In the genomic region with DNA sequence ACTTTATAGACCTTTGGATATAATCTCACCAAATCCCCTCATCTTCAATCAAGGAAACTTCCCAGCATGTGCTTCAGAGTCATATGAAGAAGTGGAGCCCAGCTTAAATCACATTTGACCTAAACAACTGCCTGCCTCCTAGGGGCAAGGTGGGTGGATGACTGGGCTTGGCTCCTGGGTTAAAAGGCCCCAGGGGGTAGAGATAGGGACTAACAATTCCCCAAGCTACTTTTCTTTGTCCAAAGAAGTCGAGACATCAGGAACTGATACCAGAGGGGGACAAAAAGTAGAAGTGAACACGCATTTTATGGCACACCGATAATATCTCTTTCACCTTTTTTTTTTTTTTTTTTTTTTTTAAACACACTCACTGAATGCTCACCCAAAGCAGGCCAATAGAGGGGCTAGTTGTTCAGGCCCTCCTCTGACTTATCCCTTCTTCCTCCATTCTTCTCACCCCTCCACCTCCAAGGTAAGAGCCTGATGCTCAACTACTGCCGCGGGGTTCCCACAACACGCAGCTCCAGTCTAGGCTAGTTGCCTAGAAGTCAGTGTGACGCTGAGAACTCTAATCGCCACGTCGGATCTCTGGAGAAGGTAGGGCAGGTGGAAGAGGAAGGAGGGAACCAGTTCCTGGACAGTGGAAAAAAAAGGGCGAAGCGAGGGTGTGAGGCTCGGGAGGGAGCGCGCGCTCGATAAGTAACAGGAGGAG, we compare ENCODE assay signal across 8 mouse cellular contexts. TPM values are rescaled to one million over a fixed set of nuclear protein-coding genes. Genes with fewer than 3 reads are reported as not detected.
DNase-seq lines count a peak whose midpoint lies in the region; ATAC-seq and TF ChIP-seq lines count a peak whose summit lies in the region.

No protein-coding gene starts in this region.

- peak overlapping the region; percentile 87 for H3K9ac ChIP-seq in limb, embryonic 14.5 days (ENCODE audit: low read depth, low read length, severe bottlenecking)

- H3K27me3 ChIP-seq in testis, adult 2 months (ENCODE audit: control insufficient read depth, insufficient read depth, low read length), result no peaks in the 10 kb centered on the region
- H3K27me3 ChIP-seq in limb, embryonic 14.5 days (ENCODE audit: control insufficient read depth, insufficient read depth, low read length), result no peaks in the 10 kb centered on the region
- H3K27me3 ChIP-seq in myocyte (ENCODE audit: control insufficient read depth, insufficient read depth, insufficient read length), result no peaks in the 10 kb centered on the region

- H3K4me3 ChIP-seq in testis, adult 2 months (ENCODE audit: control insufficient read depth, low read depth, low read length), result peak overlapping the region; percentile 96
- peak overlapping the region; percentile 73 for H3K4me3 ChIP-seq in limb, embryonic 14.5 days (replicated peaks; ENCODE audit: low read length)
- H3K4me3 ChIP-seq in myocyte, result peak overlapping the region; percentile 66

- 0 out of 2 replicates have a peak, but pooled peaks have one; percentile 8 for TF ChIP-seq CTCF in testis, adult 2 months (IDR thresholded peaks at IDR 0.05; ENCODE audit: control insufficient read depth, insufficient read depth, insufficient replicate concordance, low read depth, low read length)

- H3K36me3 ChIP-seq in testis, adult 2 months (ENCODE audit: control insufficient read depth, insufficient read depth, low read length), result no peaks in the 10 kb centered on the region
- no peaks in the 10 kb centered on the region for H3K36me3 ChIP-seq in limb, embryonic 14.5 days (ENCODE audit: control insufficient read depth, insufficient read depth, low read length)
- no peaks in the 10 kb centered on the region for H3K36me3 ChIP-seq in myocyte (ENCODE audit: control insufficient read depth, insufficient read depth)

- peak overlapping the region; percentile 97 for H3K27ac ChIP-seq in testis, adult 2 months (ENCODE audit: control insufficient read depth, insufficient read depth, low read depth, low read length)
- no peak overlapping the region for H3K27ac ChIP-seq in limb, embryonic 14.5 days (replicated peaks; ENCODE audit: low read depth, low read length)

- H3ac ChIP-seq in myocyte (ENCODE audit: control insufficient read depth, insufficient read length), result peak overlapping the region; percentile 81

- DNase-seq in testis, postnatal 14 days (ENCODE audit: low spot score), result no peak
- no peak for DNase-seq in limb, embryonic 14.5 days (ENCODE audit: low spot score)
- peak; percentile 40 for DNase-seq in yolk sac, embryonic 10.5 days (ENCODE audit: low spot score)
- no peak for DNase-seq in adrenal gland, adult 18-20 months (ENCODE audit: low spot score in 2 of 2)

- no peaks in the 10 kb centered on the region; the same call in 1 of the 2 replicates for H3K4me1 ChIP-seq in testis, adult 2 months (ENCODE audit: control insufficient read depth, insufficient read depth, low read length)
- peaks cover 21% of the 10 kb centered on the region for H3K4me1 ChIP-seq in limb, embryonic 14.5 days (ENCODE audit: control insufficient read depth, insufficient read depth, low read length)

- H3K9me3 ChIP-seq in limb, embryonic 14.5 days (ENCODE audit: control insufficient read depth, low read length), result no peaks in the 10 kb centered on the region

- 1% methylated on average over 17 of the region's 17 CpGs for WGBS in limb, embryonic 14.5 days

- peak overlapping the region; percentile 59 for H3K4me2 ChIP-seq in limb, embryonic 14.5 days (replicated peaks; ENCODE audit: low read depth, low read length, severe bottlenecking)
- peak overlapping the region; percentile 97 for H3K4me2 ChIP-seq in myocyte (ENCODE audit: low read depth)

- peaks cover 36% of the 10 kb centered on the region for H3K79me2 ChIP-seq in myocyte (ENCODE audit: control insufficient read depth, insufficient read depth)

- no peak; the same call in 1 of the 2 replicates for TF ChIP-seq POLR2A in testis, adult 2 months (IDR thresholded peaks at IDR 0.05; ENCODE audit: control insufficient read depth, low read depth, low read length)
- no peak for TF ChIP-seq POLR2A in limb, embryonic 14.5 days (IDR thresholded peaks at IDR 0.05; ENCODE audit: borderline replicate concordance, extremely low read depth, insufficient read depth, insufficient read length)
- no peak for TF ChIP-seq POLR2A in myocyte (IDR thresholded peaks at IDR 0.05; ENCODE audit: insufficient read length, low read depth)

- ATAC-seq in common myeloid progenitor, adult 5-6 weeks (replicated peaks; ENCODE audit: low read depth, poor library complexity, severe bottlenecking), result peak; percentile 31
- peak; percentile 7 to 13; a peak in 1 of 4 replicates for ATAC-seq in hematopoietic stem cell, adult 5-6 weeks (replicated peaks in 1 of 2; ENCODE audit: insufficient read depth in 1 of 2, low FRiP score in 2 of 2, low TSS enrichment in 1 of 2, low read depth in 1 of 2, poor library complexity in 2 of 2, severe bottlenecking in 2 of 2)
- ATAC-seq in limb, embryonic 14.5 days (ENCODE audit: low FRiP score, low read depth), result no peak; the same call in 1 of the 2 replicates

TF ChIP-seq in myocyte, 11 proteins besides CTCF, POLR2A, EP300 and RAD21:
- no peak for TF ChIP-seq USF1 (IDR thresholded peaks at IDR 0.05; ENCODE audit: low read depth)
- no peak for TF ChIP-seq SRF (IDR thresholded peaks at IDR 0.05; ENCODE audit: control insufficient read depth, insufficient read length, low read depth)
- TF ChIP-seq E2F4 (IDR thresholded peaks at IDR 0.05; ENCODE audit: insufficient read depth), result no peak
- TF ChIP-seq CEBPB (IDR thresholded peaks at IDR 0.05; ENCODE audit: insufficient read depth, poor library complexity, severe bottlenecking), result no peak
- no peak for TF ChIP-seq POLR2AphosphoS2 (IDR thresholded peaks at IDR 0.05; ENCODE audit: insufficient read length, low read depth)
- no peak for TF ChIP-seq MYOD1 (IDR thresholded peaks at IDR 0.05; ENCODE audit: control insufficient read depth in 1 of 3, insufficient read length in 2 of 3, low read depth in 2 of 3)
- no peak for TF ChIP-seq TCF12 (IDR thresholded peaks at IDR 0.05; ENCODE audit: insufficient read depth, poor library complexity, severe bottlenecking)
- no peak for TF ChIP-seq MAX (IDR thresholded peaks at IDR 0.05; ENCODE audit: low read depth)
- no peak for TF ChIP-seq REST (IDR thresholded peaks at IDR 0.05; ENCODE audit: insufficient read depth, insufficient read length)
- TF ChIP-seq TCF3 (IDR thresholded peaks at IDR 0.05; ENCODE audit: insufficient read length, low read depth), result no peak
- TF ChIP-seq MYOG (IDR thresholded peaks at IDR 0.05; ENCODE audit: control insufficient read depth in 1 of 3, insufficient read depth in 1 of 3, insufficient read length in 2 of 3, low read depth in 2 of 3), result no peak
TF ChIP-seq in myocyte: peak in this region for 0.

RNA-seq across cellular contexts. Expression of a gene that starts 0.6 kb away (rescaled TPM):
- 53.7 and 73.0 TPM in 2 replicates for polyA plus RNA-seq in testis, adult 2 months (2012; rRNA removed)
- 467 and 489 TPM in 2 replicates for total RNA-seq in common myeloid progenitor, adult 5-6 weeks (2017)
- 556 and 557 TPM in 2 replicates for total RNA-seq in hematopoietic stem cell, adult 5-6 weeks (2017)
- polyA plus RNA-seq in limb, embryonic 14.5 days (2012; rRNA removed), result 186 and 208 TPM in 2 replicates
- polyA plus RNA-seq in limb, embryonic 14.5 days (2014; fragmentation: Nextera tagmentation; extraction: Ambion mirVana), result 235 and 248 TPM in 2 replicates
- 95.1 TPM for polyA plus RNA-seq in myocyte (2012; fragmentation: generic; extraction: Trizol)
- total RNA-seq in adrenal gland, adult 18-20 months (2021), result 100 to 1,000 TPM; 102 to 147 TPM
